Mouse (Mus musculus) ovary, postnatal 36 days (tissue): Measurements from ENCODE around the gene Alg11.

Experiments
- DNase-seq: peaks from one replicate; pipeline ENCODE4 v3.0.0; 2022; ENCODE audit warnings: low spot score, mixed read lengths

The Alg11 gene

GRCm38 (mm10) chr8:22060446-22060889 is at the start of gene Alg11:
Gene Alg11, plus strand, starts transcription at chr8:22060721.
- peak; percentile 95 for DNase-seq

- no peak for DNase-seq
These were observed 47.4 kb upstream of the Alg11 start for GRCm38 (mm10) chr8:22013034-22013707.

GRCm38 (mm10) chr8:22017731-22018130 is 42.8 kb upstream of the Alg11 start:
- DNase-seq, result no peak

GRCm38 (mm10) chr8:22019498-22019897 is 41.0 kb upstream of the Alg11 start:
- no peak for DNase-seq

GRCm38 (mm10) chr8:22022244-22022643 is 38.3 kb upstream of the Alg11 start:
- DNase-seq, result no peak

- DNase-seq, result no peak
These were observed 35.3 kb upstream of the Alg11 start for GRCm38 (mm10) chr8:22025241-22025640.

- DNase-seq, result no peak
These were observed 31.5 kb upstream of the Alg11 start for GRCm38 (mm10) chr8:22028973-22029372.

- DNase-seq, result no peak
These were observed 29.5 kb upstream of the Alg11 start for GRCm38 (mm10) chr8:22030990-22031389.

GRCm38 (mm10) chr8:22036137-22036536 is 24.4 kb upstream of the Alg11 start:
- DNase-seq, result no peak

- no peak for DNase-seq
These were observed 23.5 kb upstream of the Alg11 start for GRCm38 (mm10) chr8:22037022-22037421.

- DNase-seq, result no peak
These were observed 20.9 kb upstream of the Alg11 start for GRCm38 (mm10) chr8:22039468-22040152.

GRCm38 (mm10) chr8:22040153-22040509 is 20.4 kb upstream of the Alg11 start:
- DNase-seq, result no peak

GRCm38 (mm10) chr8:22042515-22042914 is 18.0 kb upstream of the Alg11 start:
- no peak for DNase-seq

GRCm38 (mm10) chr8:22043706-22044105 is 16.8 kb upstream of the Alg11 start:
- DNase-seq, result no peak

- DNase-seq, result peak; percentile 17
These were observed 12.6 kb upstream of the Alg11 start for GRCm38 (mm10) chr8:22047699-22048464.

- DNase-seq, result no peak
These were observed 5.6 kb upstream of the Alg11 start for GRCm38 (mm10) chr8:22054674-22055491.

- no peak for DNase-seq
These were observed 5.0 kb upstream of the Alg11 start for GRCm38 (mm10) chr8:22055492-22055877.

- DNase-seq, result no peak
These were observed 3.7 kb upstream of the Alg11 start for GRCm38 (mm10) chr8:22056850-22057249.

- no peak for DNase-seq
These were observed 2.2 kb upstream of the Alg11 start for GRCm38 (mm10) chr8:22058368-22058767.

- no peak for DNase-seq
These were observed 1.3 kb upstream of the Alg11 start for GRCm38 (mm10) chr8:22059153-22059738.

GRCm38 (mm10) chr8:22059821-22060445 is 588 bp upstream of the Alg11 start, which contains the start of gene Atp7b:
Gene Atp7b, minus strand, starts transcription at chr8:22060305.
- DNase-seq, result no peak
